Mouse (Mus musculus): Measurements from ENCODE around the gene Fam19a4.

DNA sequence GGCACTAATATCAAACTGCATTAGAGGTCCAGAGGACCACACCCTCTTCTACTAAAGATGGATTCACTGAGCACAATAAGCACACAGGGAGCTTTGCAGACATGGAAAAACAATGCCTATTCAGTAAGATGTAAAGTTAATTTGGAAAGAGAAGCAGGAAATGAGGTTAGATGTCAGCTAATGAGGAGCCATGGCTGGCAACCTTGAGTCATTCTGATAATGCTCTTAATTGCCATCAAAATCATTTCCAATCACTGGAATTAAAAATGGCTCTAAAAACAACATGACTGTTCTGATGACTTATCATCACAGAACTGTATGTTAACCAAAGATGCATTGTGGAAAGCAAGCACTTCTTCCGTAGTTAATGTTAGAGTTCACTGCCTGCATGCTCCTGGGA, 68.5 kb downstream of the Fam19a4 start:
- TF ChIP-seq POLR2A (IDR thresholded peaks at IDR 0.05; ENCODE audit: low read depth, low read length) (no peak), CTCF (conservative IDR thresholded peaks at IDR 0.05 in 1 of 2, IDR thresholded peaks at IDR 0.05 in 1 of 2; ENCODE audit: low read depth in 2 of 2, low read length in 2 of 2) (no peak), HCFC1 (IDR thresholded peaks at IDR 0.05; ENCODE audit: low read depth, low read length) (no peak), USF1 (IDR thresholded peaks at IDR 0.05; ENCODE audit: low read depth, low read length) (no peak)
